In genomic region chr7:76971334-76971733, GRCm38 (mm10) we compare ENCODE assay signal across 10 mouse cellular contexts.
DNase-seq lines count a peak whose midpoint lies in the region; ATAC-seq and TF ChIP-seq lines count a peak whose summit lies in the region.
"Had no signal": no experiment of that assay in that cellular context is flagged by ENCODE, and none has a peak within 500 bp of the region (broad histone marks: within the 10 kb centered on the region; RNA-seq: fewer than 3 reads in every experiment).

No protein-coding gene starts in this region.

- no peak overlapping the region for H3K4me3 ChIP-seq in forebrain, embryonic 11.5 days (ENCODE audit: low read depth, low read length)
- H3K4me3 ChIP-seq in forebrain, embryonic 16.5 days (replicated peaks; ENCODE audit: low read length), result no peak overlapping the region
- H3K4me3 ChIP-seq in lung, embryonic 14.5 days (ENCODE audit: low read depth, low read length), result no peak overlapping the region
- H3K4me3 ChIP-seq: embryonic facial prominence, embryonic 12.5 days; limb, embryonic 15.5 days had no signal

- peak; percentile 45 for TF ChIP-seq CTCF in lung, embryonic 14.5 days (IDR thresholded peaks at IDR 0.05; ENCODE audit: low read depth)
- TF ChIP-seq CTCF in brain, embryonic 14.5 days (IDR thresholded peaks at IDR 0.05; ENCODE audit: borderline replicate concordance, extremely low read depth, insufficient read depth, insufficient read length), result peak; percentile 54; the same call in 1 of the 2 replicates

- ATAC-seq in forebrain, embryonic 11.5 days (replicated peaks; ENCODE audit: low FRiP score), result 0 out of 2 replicates have a peak, but pooled peaks have one; percentile 21
- ATAC-seq in forebrain, embryonic 16.5 days, result no peak
- no peak for ATAC-seq in lung, embryonic 14.5 days (ENCODE audit: insufficient read depth)
- ATAC-seq in erythroid progenitor cell, adult 5-6 weeks (replicated peaks; ENCODE audit: low FRiP score, poor library complexity, severe bottlenecking), result no peak

- intact Hi-C loops in left cerebral cortex, postnatal 25 days (cut with DNase I), result no loop called here

- H3K4me2 ChIP-seq in forebrain, embryonic 11.5 days (ENCODE audit: low read depth, low read length, severe bottlenecking), result no peak overlapping the region
- no peak overlapping the region for H3K4me2 ChIP-seq in forebrain, embryonic 16.5 days (ENCODE audit: low read length)
- no peak overlapping the region for H3K4me2 ChIP-seq in lung, embryonic 14.5 days
- H3K4me2 ChIP-seq: embryonic facial prominence, embryonic 12.5 days; limb, embryonic 15.5 days had no signal

- H3K4me1 ChIP-seq in forebrain, embryonic 11.5 days (replicated peaks; ENCODE audit: control insufficient read depth, insufficient read depth, low read length), result no peaks in the 10 kb centered on the region
- no peaks in the 10 kb centered on the region for H3K4me1 ChIP-seq in forebrain, embryonic 16.5 days (replicated peaks; ENCODE audit: control insufficient read depth, insufficient read depth, low read length)
- no peaks in the 10 kb centered on the region for H3K4me1 ChIP-seq in lung, embryonic 14.5 days (ENCODE audit: insufficient read depth)
- H3K4me1 ChIP-seq: embryonic facial prominence, embryonic 12.5 days; limb, embryonic 15.5 days had no signal

- DNase-seq in forebrain, embryonic 11.5 days (ENCODE audit: low spot score), result no peak
- DNase-seq in lung, embryonic 14.5 days, result peak; percentile 39
- no peak for DNase-seq in lung, adult 18-20 months
- DNase-seq in brain, embryonic 14.5 days (ENCODE audit: low read depth), result peak; percentile 42
- peak; percentile 5 to 6 for DNase-seq in left cerebral cortex, postnatal 25 days (ENCODE audit: low spot score in 2 of 2)
- DNase-seq in c-Kit-positive CD71-positive TER-119-positive erythroid progenitor cells, embryonic 14.5 days (ENCODE audit: low spot score), result no peak

- no peak overlapping the region for H3K27ac ChIP-seq in forebrain, embryonic 11.5 days (ENCODE audit: low read depth, low read length)
- H3K27ac ChIP-seq in forebrain, embryonic 16.5 days (ENCODE audit: low read length), result no peak overlapping the region
- H3K27ac ChIP-seq in lung, embryonic 14.5 days (ENCODE audit: low read depth), result no peak overlapping the region
- H3K27ac ChIP-seq: embryonic facial prominence, embryonic 12.5 days; limb, embryonic 15.5 days had no signal

- H3K27me3 ChIP-seq in forebrain, embryonic 11.5 days (ENCODE audit: control insufficient read depth, insufficient read depth, low read length), result no peaks in the 10 kb centered on the region
- H3K27me3 ChIP-seq in forebrain, embryonic 16.5 days (replicated peaks; ENCODE audit: control insufficient read depth, insufficient read depth, low read length), result no peaks in the 10 kb centered on the region
- H3K27me3 ChIP-seq in lung, embryonic 14.5 days (ENCODE audit: insufficient read depth, low read length), result no peaks in the 10 kb centered on the region
- H3K27me3 ChIP-seq: embryonic facial prominence, embryonic 12.5 days; limb, embryonic 15.5 days had no signal

- no peak overlapping the region for H3K9ac ChIP-seq in forebrain, embryonic 11.5 days (ENCODE audit: low read length)
- H3K9ac ChIP-seq in forebrain, embryonic 16.5 days (replicated peaks; ENCODE audit: low read depth, low read length), result no peak overlapping the region
- no peak overlapping the region for H3K9ac ChIP-seq in lung, embryonic 14.5 days
- H3K9ac ChIP-seq: embryonic facial prominence, embryonic 12.5 days; limb, embryonic 15.5 days had no signal

- no peaks in the 10 kb centered on the region for H3K36me3 ChIP-seq in forebrain, embryonic 11.5 days (ENCODE audit: control insufficient read depth, insufficient read depth, low read length)
- no peaks in the 10 kb centered on the region for H3K36me3 ChIP-seq in forebrain, embryonic 16.5 days (ENCODE audit: control insufficient read depth, insufficient read depth)
- H3K36me3 ChIP-seq in lung, embryonic 14.5 days (ENCODE audit: insufficient read depth), result no peaks in the 10 kb centered on the region
- H3K36me3 ChIP-seq: embryonic facial prominence, embryonic 12.5 days; limb, embryonic 15.5 days had no signal

- no peaks in the 10 kb centered on the region for H3K9me3 ChIP-seq in forebrain, embryonic 11.5 days (ENCODE audit: control insufficient read depth, low read length)
- no peaks in the 10 kb centered on the region for H3K9me3 ChIP-seq in forebrain, embryonic 16.5 days (ENCODE audit: control insufficient read depth, low read length)
- no peaks in the 10 kb centered on the region for H3K9me3 ChIP-seq in lung, embryonic 14.5 days (ENCODE audit: low read depth, low read length)
- H3K9me3 ChIP-seq: embryonic facial prominence, embryonic 12.5 days; limb, embryonic 15.5 days had no signal

- WGBS in forebrain, embryonic 11.5 days, result 17% methylated on average over 3 of the region's 3 CpGs
- 14% methylated on average over 3 of the region's 3 CpGs for WGBS in forebrain, embryonic 16.5 days
- 14% methylated on average over 3 of the region's 3 CpGs for WGBS in lung, embryonic 14.5 days

- TF ChIP-seq POLR2A in brain, embryonic 14.5 days (IDR thresholded peaks at IDR 0.05; ENCODE audit: borderline replicate concordance, extremely low read depth, insufficient read depth, insufficient read length, poor library complexity, severe bottlenecking), result no peak

Comparison
In these comparisons a context has a peak if more than half of its experiments do, and no peak if none do; other contexts are left out.
1. DNase-seq: peak in lung, embryonic 14.5 days (single experiment), brain, embryonic 14.5 days (single experiment) and left cerebral cortex, postnatal 25 days (2 of 2); none in forebrain, embryonic 11.5 days (single experiment), lung, adult 18-20 months (0 of 2) and c-Kit-positive CD71-positive TER-119-positive erythroid progenitor cells, embryonic 14.5 days (single experiment).